Mouse (Mus musculus): ENCODE data around the gene Polr1b. TPM values are rescaled to one million over a fixed set of nuclear protein-coding genes. Genes with fewer than 3 reads are reported as not detected.
A peak's percentile ranks its signal among the peaks of the same experiment; 100 is the strongest.

Polr1b gene
- polyA plus RNA-seq, 1 experiment from 2014 or later: 23.5 TPM

- peak within 1 kb of the TSS; percentile 61 for H3K4me3 ChIP-seq
- peak within 1 kb of the TSS; percentile 81 for H3K9ac ChIP-seq
- peaks cover 14% of the 10 kb centered on the region for H3K4me1 ChIP-seq
- peak within 1 kb of the TSS; percentile 76 for H3K4me2 ChIP-seq (replicated peaks)
- peak; percentile 99 for ATAC-seq (ENCODE audit: low FRiP score)
- H3K27ac ChIP-seq: peak within 1 kb of the TSS; percentile 92
- WGBS: under 1% methylated on average over 35 of the region's 35 CpGs
- peaks cover 10% of the 10 kb centered on the region for H3K9me3 ChIP-seq (replicated peaks)
- peaks cover 54% of the 10 kb centered on the region for H3K36me3 ChIP-seq
- H3K27me3 ChIP-seq: no peaks in the 10 kb centered on the region
Observed at GRCm38 (mm10) chr2:129129412-129129929, 28.7 kb downstream of the Polr1b start, which contains the start of gene Chchd5. TSS of gene Chchd5 (plus strand) at chr2:129129700.

- H3K9ac ChIP-seq: peak overlapping the region; percentile 70
- H3K27me3 ChIP-seq: no peaks in the 10 kb centered on the region
- peaks cover 10% of the 10 kb centered on the region for H3K9me3 ChIP-seq (replicated peaks)
- peak overlapping the region; percentile 92 for H3K27ac ChIP-seq
- peak overlapping the region; percentile 61 for H3K4me3 ChIP-seq
- WGBS: 40% methylated on average over 18 of the region's 18 CpGs
- H3K4me2 ChIP-seq (replicated peaks): peak overlapping the region; percentile 76
- peaks cover 48% of the 10 kb centered on the region for H3K36me3 ChIP-seq
- H3K4me1 ChIP-seq: peaks cover 14% of the 10 kb centered on the region
- ATAC-seq (ENCODE audit: low FRiP score): peak; percentile 61
Observed at GRCm38 (mm10) chr2:129129987-129130545, 29.3 kb downstream of the Polr1b start.

- Histone ChIP-seq H3K36me3 (peaks cover 41% of the 10 kb centered on the region), H3K4me2 (replicated peaks) (peak overlapping the region; percentile 76), H3K27ac (no peak overlapping the region), H3K4me3 (no peak overlapping the region; the same call in 1 of the 2 replicates), H3K9me3 (replicated peaks) (peaks cover 10% of the 10 kb centered on the region), H3K9ac (no peak overlapping the region), H3K4me1 (peaks cover 14% of the 10 kb centered on the region), H3K27me3 (no peaks in the 10 kb centered on the region)
- ATAC-seq (ENCODE audit: low FRiP score): no peak
- WGBS: 98% methylated on average over 2 of the region's 2 CpGs
Observed at GRCm38 (mm10) chr2:129130776-129131175, 30.0 kb downstream of the Polr1b start.

GRCm38 (mm10) chr2:129132231-129132630, 31.4 kb downstream of the Polr1b start:
- no peak for ATAC-seq (ENCODE audit: low FRiP score)

GRCm38 (mm10) chr2:129133006-129133805, 32.4 kb downstream of the Polr1b start:
- no peak for ATAC-seq (ENCODE audit: low FRiP score)
- 94% methylated on average over 14 of the region's 14 CpGs for WGBS
- H3K4me2 ChIP-seq (replicated peaks): no peak overlapping the region
- H3K9me3 ChIP-seq (replicated peaks): peaks cover 10% of the 10 kb centered on the region
- H3K36me3 ChIP-seq: peaks cover 24% of the 10 kb centered on the region
- H3K4me3 ChIP-seq: no peak overlapping the region
- H3K4me1 ChIP-seq: peaks cover 14% of the 10 kb centered on the region
- no peaks in the 10 kb centered on the region for H3K27me3 ChIP-seq
- H3K9ac ChIP-seq: no peak overlapping the region
- H3K27ac ChIP-seq: no peak overlapping the region

More at GRCm38 (mm10) chr2:129132231-129132630, 31.4 kb downstream of the Polr1b start:
- 94% methylated on average over 7 of the region's 7 CpGs for WGBS
- Histone ChIP-seq H3K27me3 (no peaks in the 10 kb centered on the region), H3K9ac (no peak overlapping the region), H3K4me1 (peaks cover 14% of the 10 kb centered on the region), H3K27ac (no peak overlapping the region), H3K9me3 (replicated peaks) (peaks cover 10% of the 10 kb centered on the region), H3K4me3 (no peak overlapping the region), H3K36me3 (peaks cover 30% of the 10 kb centered on the region), H3K4me2 (replicated peaks) (no peak overlapping the region)

- WGBS: 90% methylated on average over 10 of the region's 10 CpGs
- Histone ChIP-seq H3K27me3 (no peaks in the 10 kb centered on the region), H3K4me1 (no peaks in the 10 kb centered on the region), H3K36me3 (no peaks in the 10 kb centered on the region), H3K4me2 (replicated peaks) (no peak overlapping the region), H3K27ac (no peak overlapping the region), H3K9me3 (replicated peaks) (no peaks in the 10 kb centered on the region), H3K9ac (no peak overlapping the region), H3K4me3 (no peak overlapping the region)
- no peak for ATAC-seq (ENCODE audit: low FRiP score)
Observed at GRCm38 (mm10) chr2:129139906-129140305, 39.1 kb downstream of the Polr1b start.

- H3K9ac ChIP-seq: no peak overlapping the region
- WGBS: 37% methylated on average over 2 of the region's 2 CpGs
- no peaks in the 10 kb centered on the region for H3K4me1 ChIP-seq
- no peak overlapping the region for H3K4me2 ChIP-seq (replicated peaks)
- no peak for ATAC-seq (ENCODE audit: low FRiP score)
- no peak overlapping the region for H3K27ac ChIP-seq
- no peaks in the 10 kb centered on the region for H3K9me3 ChIP-seq (replicated peaks)
- no peak overlapping the region for H3K4me3 ChIP-seq
- H3K27me3 ChIP-seq: no peaks in the 10 kb centered on the region
- H3K36me3 ChIP-seq: no peaks in the 10 kb centered on the region
Observed at GRCm38 (mm10) chr2:129148836-129149235, 48.0 kb downstream of the Polr1b start.

GRCm38 (mm10) chr2:129150386-129150785, 49.6 kb downstream of the Polr1b start:
- WGBS: 86% methylated on average over 5 of the region's 5 CpGs
- Histone ChIP-seq H3K4me3 (no peak overlapping the region), H3K4me1 (no peaks in the 10 kb centered on the region), H3K36me3 (no peaks in the 10 kb centered on the region), H3K27ac (no peak overlapping the region), H3K4me2 (replicated peaks) (no peak overlapping the region), H3K9ac (no peak overlapping the region), H3K9me3 (replicated peaks) (no peaks in the 10 kb centered on the region), H3K27me3 (no peaks in the 10 kb centered on the region)
- ATAC-seq (ENCODE audit: low FRiP score): no peak

GRCm38 (mm10) chr2:129151111-129151510, 50.3 kb downstream of the Polr1b start:
- no peak for ATAC-seq (ENCODE audit: low FRiP score)
- no peak overlapping the region for H3K4me2 ChIP-seq (replicated peaks)
- H3K27ac ChIP-seq: no peak overlapping the region
- no peaks in the 10 kb centered on the region for H3K4me1 ChIP-seq
- H3K27me3 ChIP-seq: no peaks in the 10 kb centered on the region
- no peaks in the 10 kb centered on the region for H3K36me3 ChIP-seq
- no peak overlapping the region for H3K9ac ChIP-seq
- H3K9me3 ChIP-seq (replicated peaks): no peaks in the 10 kb centered on the region
- no peak overlapping the region for H3K4me3 ChIP-seq
- 93% methylated on average over 9 of the region's 9 CpGs for WGBS

- Histone ChIP-seq H3K9ac (no peak overlapping the region), H3K4me2 (replicated peaks) (no peak overlapping the region), H3K36me3 (no peaks in the 10 kb centered on the region), H3K27ac (no peak overlapping the region), H3K4me1 (no peaks in the 10 kb centered on the region), H3K27me3 (no peaks in the 10 kb centered on the region), H3K4me3 (no peak overlapping the region), H3K9me3 (replicated peaks) (no peaks in the 10 kb centered on the region)
- WGBS: 60% methylated on average over 1 of the region's 1 CpGs
- no peak for ATAC-seq (ENCODE audit: low FRiP score)
Observed at GRCm38 (mm10) chr2:129152751-129153150, 52.0 kb downstream of the Polr1b start.

GRCm38 (mm10) chr2:129164815-129165214, 64.0 kb downstream of the Polr1b start:
- peaks cover 4% of the 10 kb centered on the region; the same call in 1 of the 2 replicates for H3K9me3 ChIP-seq (replicated peaks)
- H3K4me2 ChIP-seq (replicated peaks): no peak overlapping the region
- no peak overlapping the region for H3K9ac ChIP-seq
- H3K4me1 ChIP-seq: no peaks in the 10 kb centered on the region
- ATAC-seq (ENCODE audit: low FRiP score): no peak
- H3K27ac ChIP-seq: no peak overlapping the region
- WGBS: 80% methylated on average over 5 of the region's 5 CpGs
- no peaks in the 10 kb centered on the region for H3K36me3 ChIP-seq
- H3K27me3 ChIP-seq: no peaks in the 10 kb centered on the region
- H3K4me3 ChIP-seq: no peak overlapping the region

Measured in hindbrain, embryonic 12.5 days (tissue).